Mouse (Mus musculus) spleen, adult 2 months (tissue): Measurements from ENCODE around the gene Eif4g1.

ENCODE experiments used
- CTCF ChIP-seq: fragments of 200-500 bp; IDR thresholded peaks from 2 replicates; pipeline ENCODE4 v1.5.1; 2011; ENCODE audit warnings: mild to moderate bottlenecking, inconsistent platforms; ENCODE audit not compliant: insufficient read depth, insufficient read length, insufficient replicate concordance; ENCODE audit errors: extremely low read depth
- POLR2A ChIP-seq: fragments of 200-500 bp; IDR thresholded peaks from 2 replicates; pipeline ENCODE4 v1.6.1; 2011; ENCODE audit warnings: low read depth, low read length, inconsistent platforms

DNA sequence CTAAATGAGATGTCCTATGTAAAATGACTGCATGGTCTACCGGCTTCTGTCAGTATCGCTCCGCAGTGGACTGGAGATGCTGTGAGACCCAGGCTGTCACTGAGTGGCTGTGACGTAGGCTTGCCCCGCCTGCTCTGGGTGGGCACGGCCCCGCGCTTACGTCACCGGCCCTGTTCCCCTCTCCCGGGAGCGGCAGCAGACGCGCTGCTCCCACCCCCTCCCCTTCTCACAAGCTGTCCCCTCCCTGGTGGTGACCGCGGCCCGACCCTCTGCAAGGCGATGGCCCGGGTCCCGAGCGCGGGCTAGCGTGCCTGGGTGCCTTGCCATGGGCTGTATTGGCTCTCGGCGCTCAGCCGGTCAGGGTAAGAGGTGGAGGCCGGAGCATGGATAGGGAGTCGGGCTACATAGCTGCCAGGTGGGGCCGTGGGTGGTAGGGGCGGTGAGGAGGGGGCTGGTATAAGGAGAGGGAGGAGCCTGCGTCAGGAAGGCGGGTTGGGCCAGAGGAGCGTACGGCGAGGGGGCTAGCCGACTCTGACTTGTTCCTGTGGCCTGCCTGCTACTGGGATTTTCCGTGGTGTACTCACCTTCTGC lies 25.1 kb downstream of the Eif4g1 start, which contains the start of gene Fam131a:
- no peak for TF ChIP-seq CTCF
- no peak for TF ChIP-seq POLR2A
